In genomic region chr13:59181188-59181947, GRCm38 (mm10) we compare ENCODE assay signal across 13 mouse cellular contexts.
DNase-seq lines count a peak whose midpoint lies in the region; ATAC-seq and TF ChIP-seq lines count a peak whose summit lies in the region.
"Had no signal": no experiment of that assay in that cellular context is flagged by ENCODE, and none has a peak within 500 bp of the region (broad histone marks: within the 10 kb centered on the region; RNA-seq: fewer than 3 reads in every experiment).

No protein-coding gene starts in this region.

- no peaks in the 10 kb centered on the region for H3K27me3 ChIP-seq in forebrain, postnatal 0 days (ENCODE audit: insufficient read depth, low read length)
- H3K27me3 ChIP-seq in forebrain, embryonic 11.5 days (ENCODE audit: control insufficient read depth, insufficient read depth, low read length) = no peaks in the 10 kb centered on the region
- no peaks in the 10 kb centered on the region for H3K27me3 ChIP-seq in embryonic facial prominence, embryonic 15.5 days
- H3K27me3 ChIP-seq in midbrain, embryonic 11.5 days (ENCODE audit: control insufficient read depth, insufficient read depth, low read length) = no peaks in the 10 kb centered on the region
- H3K27me3 ChIP-seq: embryonic facial prominence, embryonic 12.5 days; stomach, embryonic 15.5 days had no signal

- TF ChIP-seq CTCF in forebrain, postnatal 0 days (IDR thresholded peaks at IDR 0.05; ENCODE audit: low read depth) = no peak
- no peak for TF ChIP-seq CTCF in layer of hippocampus, adult 2 months (conservative IDR thresholded peaks at IDR 0.05)

- peak overlapping the region; percentile 17; the same call in 1 of the 2 replicates for H3K4me2 ChIP-seq in forebrain, postnatal 0 days (ENCODE audit: low read depth)
- no peak overlapping the region for H3K4me2 ChIP-seq in forebrain, embryonic 11.5 days (ENCODE audit: low read depth, low read length, severe bottlenecking)
- 0 out of 2 replicates have a peak overlapping the region, but pooled peaks have one; percentile 8 for H3K4me2 ChIP-seq in embryonic facial prominence, embryonic 15.5 days (replicated peaks)
- H3K4me2 ChIP-seq in midbrain, embryonic 11.5 days = no peak overlapping the region
- H3K4me2 ChIP-seq: embryonic facial prominence, embryonic 12.5 days; stomach, embryonic 15.5 days had no signal

- no peaks in the 10 kb centered on the region for H3K36me3 ChIP-seq in forebrain, postnatal 0 days (ENCODE audit: insufficient read depth)
- H3K36me3 ChIP-seq in forebrain, embryonic 11.5 days (ENCODE audit: control insufficient read depth, insufficient read depth, low read length) = no peaks in the 10 kb centered on the region
- H3K36me3 ChIP-seq in embryonic facial prominence, embryonic 15.5 days = no peaks in the 10 kb centered on the region
- H3K36me3 ChIP-seq in midbrain, embryonic 11.5 days (ENCODE audit: control insufficient read depth, insufficient read depth, low read length) = no peaks in the 10 kb centered on the region
- H3K36me3 ChIP-seq: embryonic facial prominence, embryonic 12.5 days; G1E; stomach, embryonic 15.5 days had no signal

- DNase-seq in forebrain, postnatal 0 days = no peak
- DNase-seq in forebrain, embryonic 11.5 days (ENCODE audit: low spot score) = no peak
- no peak for DNase-seq in layer of hippocampus, adult 2 months (ENCODE audit: low spot score in 2 of 2)
- no peak for DNase-seq in layer of hippocampus, adult 11-12 months (ENCODE audit: low spot score)
- peak; percentile 89 for DNase-seq in midbrain, embryonic 11.5 days (ENCODE audit: low spot score, missing footprints)
- DNase-seq in ovary, adult 18-20 months (ENCODE audit: low spot score) = no peak
- no peak for DNase-seq in thymus, postnatal 14 days
- DNase-seq: adrenal gland, postnatal 14 days; lung, postnatal 4 days had no signal

- H3K9ac ChIP-seq in forebrain, postnatal 0 days = no peak overlapping the region
- H3K9ac ChIP-seq in forebrain, embryonic 11.5 days (ENCODE audit: low read length) = no peak overlapping the region
- H3K9ac ChIP-seq in embryonic facial prominence, embryonic 15.5 days = no peak overlapping the region
- H3K9ac ChIP-seq in midbrain, embryonic 11.5 days (ENCODE audit: low read length) = no peak overlapping the region; the same call in 1 of the 2 replicates
- H3K9ac ChIP-seq: embryonic facial prominence, embryonic 12.5 days; stomach, embryonic 15.5 days had no signal

- WGBS in forebrain, postnatal 0 days = 47% methylated on average over 16 of the region's 16 CpGs
- 70% methylated on average over 16 of the region's 16 CpGs for WGBS in forebrain, embryonic 11.5 days
- 56% methylated on average over 16 of the region's 16 CpGs for WGBS in embryonic facial prominence, embryonic 15.5 days
- 49% methylated on average over 16 of the region's 16 CpGs for WGBS in midbrain, embryonic 11.5 days

- no peaks in the 10 kb centered on the region for H3K9me3 ChIP-seq in forebrain, postnatal 0 days (ENCODE audit: low read length)
- H3K9me3 ChIP-seq in forebrain, embryonic 11.5 days (ENCODE audit: control insufficient read depth, low read length) = no peaks in the 10 kb centered on the region
- no peaks in the 10 kb centered on the region for H3K9me3 ChIP-seq in embryonic facial prominence, embryonic 15.5 days (replicated peaks)
- H3K9me3 ChIP-seq in midbrain, embryonic 11.5 days (ENCODE audit: control insufficient read depth, low read length) = no peaks in the 10 kb centered on the region
- H3K9me3 ChIP-seq: stomach, embryonic 15.5 days had no signal

- no peak; the same call in 1 of the 2 replicates for ATAC-seq in forebrain, postnatal 0 days
- ATAC-seq in forebrain, embryonic 11.5 days (replicated peaks; ENCODE audit: low FRiP score) = no peak
- ATAC-seq in embryonic facial prominence, embryonic 15.5 days (ENCODE audit: insufficient number of reproducible peaks, low FRiP score, low TSS enrichment, low read depth) = no peak
- no peak for ATAC-seq in midbrain, embryonic 11.5 days (ENCODE audit: low FRiP score)

- peaks cover 8% of the 10 kb centered on the region; the same call in 1 of the 2 replicates for H3K4me1 ChIP-seq in forebrain, postnatal 0 days (ENCODE audit: insufficient read depth)
- H3K4me1 ChIP-seq in forebrain, embryonic 11.5 days (replicated peaks; ENCODE audit: control insufficient read depth, insufficient read depth, low read length) = no peaks in the 10 kb centered on the region
- peaks cover 12% of the 10 kb centered on the region; the same call in 1 of the 2 replicates for H3K4me1 ChIP-seq in embryonic facial prominence, embryonic 15.5 days
- peaks cover 10% of the 10 kb centered on the region; the same call in 1 of the 2 replicates for H3K4me1 ChIP-seq in midbrain, embryonic 11.5 days (ENCODE audit: control insufficient read depth, insufficient read depth, low read length)
- H3K4me1 ChIP-seq: stomach, embryonic 15.5 days had no signal

- peak overlapping the region; percentile 65 for H3K27ac ChIP-seq in forebrain, postnatal 0 days (ENCODE audit: low read depth, low read length)
- no peak overlapping the region for H3K27ac ChIP-seq in forebrain, embryonic 11.5 days (ENCODE audit: low read depth, low read length)
- H3K27ac ChIP-seq in layer of hippocampus, adult 2 months = peak overlapping the region; percentile 87
- peak overlapping the region; percentile 51 for H3K27ac ChIP-seq in embryonic facial prominence, embryonic 15.5 days (replicated peaks)
- no peak overlapping the region for H3K27ac ChIP-seq in midbrain, embryonic 11.5 days (ENCODE audit: low read depth, low read length)
- H3K27ac ChIP-seq: embryonic facial prominence, embryonic 12.5 days; stomach, embryonic 15.5 days had no signal

- H3K4me3 ChIP-seq in forebrain, postnatal 0 days (ENCODE audit: low read depth, low read length) = no peak overlapping the region
- H3K4me3 ChIP-seq in forebrain, embryonic 11.5 days (ENCODE audit: low read depth, low read length) = no peak overlapping the region
- H3K4me3 ChIP-seq in layer of hippocampus, adult 2 months = peak overlapping the region; percentile 3; the same call in 1 of the 2 replicates
- H3K4me3 ChIP-seq in embryonic facial prominence, embryonic 15.5 days (replicated peaks) = no peak overlapping the region
- no peak overlapping the region for H3K4me3 ChIP-seq in midbrain, embryonic 11.5 days (ENCODE audit: low read depth, low read length)
- H3K4me3 ChIP-seq: embryonic facial prominence, embryonic 12.5 days; stomach, embryonic 15.5 days had no signal

Comparison
In these comparisons a context has a peak if more than half of its experiments do, and no peak if none do; other contexts are left out.
1. H3K27ac ChIP-seq: peak in forebrain, postnatal 0 days (single experiment), layer of hippocampus, adult 2 months (single experiment) and embryonic facial prominence, embryonic 15.5 days (single experiment); none in forebrain, embryonic 11.5 days (single experiment) and midbrain, embryonic 11.5 days (single experiment).
2. H3K4me2 ChIP-seq: peak in forebrain, postnatal 0 days (single experiment) and embryonic facial prominence, embryonic 15.5 days (single experiment); none in forebrain, embryonic 11.5 days (single experiment) and midbrain, embryonic 11.5 days (single experiment).